Mouse (Mus musculus) cerebellum, adult 9-10 months (tissue): ENCODE measurements around the gene Emilin2.

Source experiments
- DNase-seq: peaks from one replicate; pipeline ENCODE4 v3.0.0; 2022

The Emilin2 gene

GRCm38 (mm10) chr17:71299879-71300278 is 11.9 kb downstream of the Emilin2 start:
- DNase-seq = no peak

GRCm38 (mm10) chr17:71294570-71294969 is 17.2 kb downstream of the Emilin2 start:
- no peak for DNase-seq

GRCm38 (mm10) chr17:71292897-71293296 is 18.9 kb downstream of the Emilin2 start:
- DNase-seq = no peak

GRCm38 (mm10) chr17:71291897-71292420 is 19.8 kb downstream of the Emilin2 start:
- no peak for DNase-seq

- DNase-seq = no peak
Measured at GRCm38 (mm10) chr17:71290486-71291410, 21.0 kb downstream of the Emilin2 start.

- no peak for DNase-seq
Measured at GRCm38 (mm10) chr17:71289572-71290176, 22.1 kb downstream of the Emilin2 start.

GRCm38 (mm10) chr17:71288808-71289548 is 22.8 kb downstream of the Emilin2 start:
- DNase-seq = no peak

- DNase-seq = no peak
Measured at GRCm38 (mm10) chr17:71288145-71288758, 23.5 kb downstream of the Emilin2 start.

- no peak for DNase-seq
Measured at GRCm38 (mm10) chr17:71287586-71287985, 24.2 kb downstream of the Emilin2 start.

- no peak for DNase-seq
Measured at GRCm38 (mm10) chr17:71285929-71286328, 25.8 kb downstream of the Emilin2 start.

GRCm38 (mm10) chr17:71284890-71285289 is 26.9 kb downstream of the Emilin2 start:
- no peak for DNase-seq

- no peak for DNase-seq
Measured at GRCm38 (mm10) chr17:71283237-71283636, 28.5 kb downstream of the Emilin2 start.

- DNase-seq = no peak
Measured at GRCm38 (mm10) chr17:71282716-71283115, 29.1 kb downstream of the Emilin2 start.

- no peak for DNase-seq
Measured at GRCm38 (mm10) chr17:71277701-71278491, 33.9 kb downstream of the Emilin2 start.

- no peak for DNase-seq
Measured at GRCm38 (mm10) chr17:71276771-71277170, 35.0 kb downstream of the Emilin2 start.

GRCm38 (mm10) chr17:71273901-71274300 is 37.9 kb downstream of the Emilin2 start:
- no peak for DNase-seq

GRCm38 (mm10) chr17:71268599-71268998 is 43.2 kb downstream of the Emilin2 start:
- DNase-seq = no peak

GRCm38 (mm10) chr17:71268152-71268551 is 43.6 kb downstream of the Emilin2 start:
- no peak for DNase-seq

- DNase-seq = no peak
Measured at GRCm38 (mm10) chr17:71267374-71267773, 44.4 kb downstream of the Emilin2 start.

- DNase-seq = no peak
Measured at GRCm38 (mm10) chr17:71265336-71266051, 46.3 kb downstream of the Emilin2 start.

GRCm38 (mm10) chr17:71264739-71265138 is 47.0 kb downstream of the Emilin2 start:
- DNase-seq = no peak
